Comparison of ENCODE assay signal across 25 mouse cellular contexts in genomic region chr10:66885575-66885974, GRCm38 (mm10).
DNase-seq lines count a peak whose midpoint lies in the region; ATAC-seq and TF ChIP-seq lines count a peak whose summit lies in the region.
"Had no signal": no experiment of that assay in that cellular context is flagged by ENCODE, and none has a peak within 500 bp of the region (broad histone marks: within the 10 kb centered on the region; RNA-seq: fewer than 3 reads in every experiment).

No protein-coding gene starts in this region.

- no peak for ATAC-seq in intestine, postnatal 0 days
- ATAC-seq in forebrain, embryonic 11.5 days (replicated peaks; ENCODE audit: low FRiP score), result no peak
- ATAC-seq: activated CD4-positive, CD25-positive, alpha-beta regulatory T cell, adult 4 months; CD4-positive, CD25-positive, alpha-beta regulatory T cell, adult 4 months; liver, embryonic 12.5 days; midbrain, embryonic 13.5 days had no signal

- TF ChIP-seq POLR2A in heart, adult 2 months (IDR thresholded peaks at IDR 0.05; ENCODE audit: insufficient read depth, low read depth, low read length), result no peak
- TF ChIP-seq POLR2A in CH12.LX (IDR thresholded peaks at IDR 0.05; ENCODE audit: low read depth, low read length), result no peak

- no peak overlapping the region for H3K4me3 ChIP-seq in heart, adult 2 months
- H3K4me3 ChIP-seq in CH12.LX (replicated peaks in 1 of 3; ENCODE audit: low read depth in 2 of 3, low read length in 2 of 3, poor library complexity in 1 of 3), result no peak overlapping the region
- no peak overlapping the region for H3K4me3 ChIP-seq in intestine, postnatal 0 days (ENCODE audit: low read depth, low read length)
- no peak overlapping the region for H3K4me3 ChIP-seq in forebrain, embryonic 11.5 days (ENCODE audit: low read depth, low read length)
- H3K4me3 ChIP-seq: forebrain, embryonic 12.5 days; heart, embryonic 10.5 days; limb, embryonic 13.5 days; liver, embryonic 12.5 days; midbrain, embryonic 13.5 days; neural tube, embryonic 12.5 days had no signal

- intact Hi-C loops in heart, adult 2 months (cut with DNase I), result no loop called here

- no peak overlapping the region for H3K27ac ChIP-seq in heart, adult 2 months
- H3K27ac ChIP-seq in CH12.LX (ENCODE audit: insufficient read depth, low read depth), result no peak overlapping the region
- no peak overlapping the region for H3K27ac ChIP-seq in intestine, postnatal 0 days (ENCODE audit: low read depth, low read length)
- H3K27ac ChIP-seq in forebrain, embryonic 11.5 days (ENCODE audit: low read depth, low read length), result no peak overlapping the region
- H3K27ac ChIP-seq: forebrain, embryonic 12.5 days; heart, embryonic 10.5 days; hindbrain, embryonic 14.5 days; limb, embryonic 13.5 days; liver, embryonic 12.5 days; midbrain, embryonic 13.5 days; neural tube, embryonic 12.5 days had no signal

- dilution Hi-C loops in CH12.LX (cut with MboI; ENCODE audit: extremely low pct_ligation_motif_present, extremely low pct_unique_long_range_greater_than_20kb, low sequenced_read_pairs), result no loop called here

- no peaks in the 10 kb centered on the region for H3K36me3 ChIP-seq in heart, adult 2 months (ENCODE audit: control insufficient read depth, insufficient read depth, low read length)
- no peaks in the 10 kb centered on the region for H3K36me3 ChIP-seq in CH12.LX (replicated peaks in 1 of 2; ENCODE audit: control insufficient read depth in 1 of 2, insufficient read depth in 1 of 2, low read length in 1 of 2)
- H3K36me3 ChIP-seq in intestine, postnatal 0 days (ENCODE audit: control insufficient read depth, insufficient read depth), result no peaks in the 10 kb centered on the region
- no peaks in the 10 kb centered on the region for H3K36me3 ChIP-seq in forebrain, embryonic 11.5 days (ENCODE audit: control insufficient read depth, insufficient read depth, low read length)
- H3K36me3 ChIP-seq: forebrain, embryonic 12.5 days; heart, embryonic 10.5 days; limb, embryonic 13.5 days; liver, embryonic 12.5 days; midbrain, embryonic 13.5 days; neural tube, embryonic 12.5 days had no signal

- TF ChIP-seq EP300 in heart, adult 2 months (IDR thresholded peaks at IDR 0.05; ENCODE audit: insufficient read depth, low read depth, low read length), result no peak
- no peak; the same call in 1 of the 2 replicates for TF ChIP-seq EP300 in CH12.LX (IDR thresholded peaks at IDR 0.05; ENCODE audit: low read length)

- WGBS in heart, adult 2 months, result 46% methylated on average over 5 of the region's 5 CpGs
- WGBS in intestine, postnatal 0 days, result 83% methylated on average over 5 of the region's 5 CpGs
- WGBS in forebrain, embryonic 11.5 days, result 79% methylated on average over 5 of the region's 5 CpGs

- no peaks in the 10 kb centered on the region for H3K79me2 ChIP-seq in heart, adult 2 months (replicated peaks; ENCODE audit: control insufficient read depth, insufficient read depth, low read length)
- H3K79me2 ChIP-seq in CH12.LX (replicated peaks; ENCODE audit: control insufficient read depth, extremely low read depth, insufficient read depth, poor library complexity, severe bottlenecking), result no peaks in the 10 kb centered on the region

- H3K9me3 ChIP-seq in CH12.LX (replicated peaks; ENCODE audit: low read length), result no peaks in the 10 kb centered on the region
- H3K9me3 ChIP-seq in intestine, postnatal 0 days (ENCODE audit: control insufficient read depth), result no peaks in the 10 kb centered on the region
- H3K9me3 ChIP-seq in forebrain, embryonic 11.5 days (ENCODE audit: control insufficient read depth, low read length), result no peaks in the 10 kb centered on the region
- H3K9me3 ChIP-seq: forebrain, embryonic 12.5 days; heart, embryonic 10.5 days; limb, embryonic 13.5 days; liver, embryonic 12.5 days; midbrain, embryonic 13.5 days; neural tube, embryonic 12.5 days had no signal

- H3K9ac ChIP-seq in heart, adult 2 months (ENCODE audit: low read depth, low read length), result no peak overlapping the region
- no peak overlapping the region for H3K9ac ChIP-seq in CH12.LX (ENCODE audit: insufficient read depth, low read depth)
- H3K9ac ChIP-seq in intestine, postnatal 0 days (ENCODE audit: low read depth, low read length), result no peak overlapping the region
- H3K9ac ChIP-seq in forebrain, embryonic 11.5 days (ENCODE audit: low read length), result no peak overlapping the region
- H3K9ac ChIP-seq: forebrain, embryonic 12.5 days; hindbrain, embryonic 14.5 days; limb, embryonic 13.5 days; liver, embryonic 12.5 days; midbrain, embryonic 13.5 days; neural tube, embryonic 12.5 days had no signal

- DNase-seq in heart, postnatal 4 days, result peak; percentile 15
- DNase-seq in heart, adult 2 months, result no peak
- DNase-seq in 3T3-L1 (ENCODE audit: low read depth, low spot score), result peak; percentile 90
- peak; percentile 40 for DNase-seq in CH12.LX (ENCODE audit: extremely low read depth)
- DNase-seq in mesoderm, embryonic 11.5 days (ENCODE audit: low read depth, low spot score), result peak; percentile 48
- DNase-seq in forebrain, embryonic 11.5 days (ENCODE audit: low spot score), result no peak
- DNase-seq: adrenal gland, postnatal 10 days; cerebellum, adult 18-20 months; cerebellum, postnatal 25 days; gastrocnemius, postnatal 36 days; heart, postnatal 14 days; kidney, adult 9 months; kidney, postnatal 4 days; lung, adult 18-20 months; thymus, postnatal 14 days had no signal

- no peak overlapping the region for H3K4me2 ChIP-seq in CH12.LX (ENCODE audit: insufficient read depth, low read depth, poor library complexity, severe bottlenecking)
- H3K4me2 ChIP-seq in intestine, postnatal 0 days (replicated peaks; ENCODE audit: low read depth), result no peak overlapping the region
- H3K4me2 ChIP-seq in forebrain, embryonic 11.5 days (ENCODE audit: low read depth, low read length, severe bottlenecking), result no peak overlapping the region
- H3K4me2 ChIP-seq: forebrain, embryonic 12.5 days; hindbrain, embryonic 14.5 days; limb, embryonic 13.5 days; liver, embryonic 12.5 days; midbrain, embryonic 13.5 days; neural tube, embryonic 12.5 days had no signal

- TF ChIP-seq CTCF in heart, adult 2 months (IDR thresholded peaks at IDR 0.05), result no peak
- no peak for TF ChIP-seq CTCF in CH12.LX (conservative IDR thresholded peaks at IDR 0.05 in 1 of 2, IDR thresholded peaks at IDR 0.05 in 1 of 2; ENCODE audit: low read depth in 2 of 2, low read length in 2 of 2)
- TF ChIP-seq CTCF in intestine, postnatal 0 days (IDR thresholded peaks at IDR 0.05; ENCODE audit: low read depth), result no peak

- in situ Hi-C loops in CH12.LX (cut with MboI; ENCODE audit: low pct_ligation_motif_present, low pct_unique_long_range_greater_than_20kb, low sequenced_read_pairs), result no loop called here

- H3K27me3 ChIP-seq in heart, adult 2 months (ENCODE audit: control insufficient read depth, insufficient read depth, low read length), result no peaks in the 10 kb centered on the region
- H3K27me3 ChIP-seq in CH12.LX (replicated peaks), result no peaks in the 10 kb centered on the region
- no peaks in the 10 kb centered on the region for H3K27me3 ChIP-seq in intestine, postnatal 0 days (replicated peaks; ENCODE audit: control insufficient read depth, insufficient read depth, low read length)
- H3K27me3 ChIP-seq in forebrain, embryonic 11.5 days (ENCODE audit: control insufficient read depth, insufficient read depth, low read length), result no peaks in the 10 kb centered on the region
- H3K27me3 ChIP-seq: forebrain, embryonic 12.5 days; limb, embryonic 13.5 days; liver, embryonic 12.5 days; midbrain, embryonic 13.5 days; neural tube, embryonic 12.5 days had no signal

- no peak for TF ChIP-seq RAD21 in CH12.LX (IDR thresholded peaks at IDR 0.05; ENCODE audit: low read depth, low read length)

- no peaks in the 10 kb centered on the region for H3K4me1 ChIP-seq in heart, adult 2 months (ENCODE audit: control insufficient read depth, insufficient read depth, low read length)
- peaks cover 0 to 12% of the 10 kb centered on the region in 2 experiments; a peak in 2 of 4 replicates for H3K4me1 ChIP-seq in CH12.LX (ENCODE audit: control insufficient read depth in 1 of 2, insufficient read depth in 2 of 2)
- H3K4me1 ChIP-seq in intestine, postnatal 0 days (replicated peaks; ENCODE audit: control insufficient read depth, insufficient read depth, low read length), result no peaks in the 10 kb centered on the region
- H3K4me1 ChIP-seq in forebrain, embryonic 11.5 days (replicated peaks; ENCODE audit: control insufficient read depth, insufficient read depth, low read length), result no peaks in the 10 kb centered on the region
- H3K4me1 ChIP-seq: forebrain, embryonic 12.5 days; heart, embryonic 10.5 days; liver, embryonic 12.5 days; midbrain, embryonic 13.5 days; neural tube, embryonic 12.5 days had no signal

TF ChIP-seq in CH12.LX, 34 proteins besides CTCF, POLR2A, EP300 and RAD21:
- TF ChIP-seq MEF2A (IDR thresholded peaks at IDR 0.05; ENCODE audit: borderline replicate concordance, low read depth, low read length) (peak; percentile 86), SIN3A (IDR thresholded peaks at IDR 0.05; ENCODE audit: low read length) (no peak), ZNF384 (IDR thresholded peaks at IDR 0.05; ENCODE audit: low read depth, low read length) (no peak), CHD2 (IDR thresholded peaks at IDR 0.05; ENCODE audit: low read length) (no peak), MXI1 (IDR thresholded peaks at IDR 0.05; ENCODE audit: low read depth, low read length) (no peak), JUN (IDR thresholded peaks at IDR 0.05; ENCODE audit: insufficient read depth, low read depth, low read length) (peak; percentile 70), MAX (IDR thresholded peaks at IDR 0.05; ENCODE audit: low read length) (no peak), ETS1 (conservative IDR thresholded peaks at IDR 0.05; ENCODE audit: low read depth, low read length) (no peak), ZC3H11A (IDR thresholded peaks at IDR 0.05; ENCODE audit: low read depth, low read length) (no peak)
TF ChIP-seq in CH12.LX: peak in this region for 2.

Comparison
In these comparisons a context has a peak if more than half of its experiments do, and no peak if none do; other contexts are left out.
1. DNase-seq: peak in heart, postnatal 4 days (single experiment), 3T3-L1 (single experiment), CH12.LX (single experiment) and mesoderm, embryonic 11.5 days (single experiment); none in heart, adult 2 months (0 of 2) and forebrain, embryonic 11.5 days (single experiment).